Mouse (Mus musculus) bone marrow, adult 2 months (tissue): Measurements from ENCODE around the gene Gins2.

Experiments used
- CTCF ChIP-seq: fragments of 200-500 bp; IDR thresholded peaks from 2 replicates; pipeline ENCODE4 v1.5.1; 2011; ENCODE audit warnings: low read length, control low read depth; ENCODE audit not compliant: control insufficient read depth, insufficient read depth
- POLR2A ChIP-seq: fragments of 200-500 bp; IDR thresholded peaks from 2 replicates; pipeline ENCODE4 v1.6.1; 2011; ENCODE audit warnings: low read depth, mild to moderate bottlenecking, control low read depth, low read length, borderline replicate concordance; ENCODE audit not compliant: control insufficient read depth

- TF ChIP-seq CTCF (peak; percentile 59), POLR2A (peak; percentile 36; the same call in 1 of the 2 replicates)
Observed at GRCm38 (mm10) chr8:120572534-120572933, 16.6 kb downstream of the Gins2 start.
